Mouse (Mus musculus) megakaryocyte, embryonic 14.5 days (primary cell): ENCODE results near the gene Med6. TPM values are rescaled to one million over a fixed set of nuclear protein-coding genes. Genes with fewer than 3 reads are reported as not detected.
"Not testable (repeated sequence)": the region's sequence is repeated elsewhere in the genome, so short reads cannot be mapped to it uniquely, and the experiment has no call there.

Experiments
- H3K27me3 ChIP-seq: replicated peaks from 2 replicates; pipeline ENCODE3; 2012; ENCODE audit warnings: inconsistent platforms
- H3K36me3 ChIP-seq: replicated peaks from 2 replicates; pipeline ENCODE3; 2012; ENCODE audit warnings: low read length, inconsistent platforms, mixed read lengths
- H3K4me1 ChIP-seq: 2 replicates; pipeline ENCODE4 v1.6.1; 2012; ENCODE audit warnings: inconsistent platforms
- H3K4me3 ChIP-seq: replicated peaks from 2 replicates; pipeline ENCODE3; 2012; ENCODE audit warnings: moderate library complexity, mild to moderate bottlenecking, inconsistent platforms
- H3K9me3 ChIP-seq: 2 replicates; pipeline ENCODE4 v1.6.1; 2012; ENCODE audit warnings: inconsistent platforms
- FLI1 ChIP-seq: IDR thresholded peaks from 2 replicates; pipeline ENCODE4 v1.6.1; 2012; ENCODE audit warnings: low read length, inconsistent platforms, mixed read lengths
- GATA1 ChIP-seq: IDR thresholded peaks from 3 replicates; pipeline ENCODE4 v1.6.1; 2012; ENCODE audit warnings: mixed read lengths, low read length, inconsistent platforms, borderline replicate concordance
- polyA plus RNA-seq: library from polyadenylated mRNA; stranded (reverse); fragments of >175 nt; gene quantifications from 2 replicates; pipeline ENCODE4 v1.2.3, GENCODE M21; 2012; ENCODE audit warnings: low replicate concordance; ENCODE audit not compliant: insufficient read depth

The Med6 gene
- polyA plus RNA-seq, 1 experiment: 2.8 TPM

GRCm38 (mm10) chr12:81567931-81568330 is 26.9 kb downstream of the Med6 start:
- Histone ChIP-seq H3K27me3 (no peaks in the 10 kb centered on the region), H3K4me3 (no peak overlapping the region), H3K9me3 (no peaks in the 10 kb centered on the region), H3K4me1 (no peaks in the 10 kb centered on the region), H3K36me3 (peaks cover 25% of the 10 kb centered on the region)
- no peak for TF ChIP-seq FLI1
- no peak for TF ChIP-seq GATA1

DNA sequence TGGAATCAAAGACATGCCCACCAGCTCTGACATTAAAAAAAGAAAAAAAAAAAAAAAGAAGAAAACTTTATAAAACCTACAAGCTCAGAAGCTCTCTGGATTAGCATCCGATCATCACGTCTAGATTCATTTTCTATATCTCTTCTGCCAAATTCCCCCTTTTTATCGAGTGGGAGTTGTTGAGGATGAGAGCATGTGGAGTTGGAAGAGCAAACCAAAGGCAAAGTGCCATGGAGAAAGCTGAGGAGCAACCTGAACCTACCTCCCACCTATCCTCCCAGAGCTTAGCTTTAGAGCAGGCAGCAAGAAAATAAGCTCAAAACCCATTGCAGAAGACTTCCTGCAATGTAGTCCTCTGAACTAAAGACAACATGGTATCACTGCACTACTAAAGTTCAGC is 30.6 kb downstream of the Med6 start:
- Histone ChIP-seq H3K9me3 (no peaks in the 10 kb centered on the region), H3K4me1 (no peaks in the 10 kb centered on the region)
- TF ChIP-seq FLI1 (no peak), GATA1 (no peak)

GRCm38 (mm10) chr12:81549286-81549685 is 45.5 kb downstream of the Med6 start:
- Histone ChIP-seq H3K4me1 (peaks cover 15% of the 10 kb centered on the region), H3K27me3 (peaks cover 2% of the 10 kb centered on the region), H3K36me3 (no peaks in the 10 kb centered on the region), H3K9me3 (no peaks in the 10 kb centered on the region), H3K4me3 (no peak overlapping the region)
- no peak for TF ChIP-seq FLI1
- no peak for TF ChIP-seq GATA1

More for the DNA sequence above, 30.6 kb downstream of the Med6 start:
- Histone ChIP-seq H3K4me3 (no peak overlapping the region), H3K27me3 (no peaks in the 10 kb centered on the region), H3K36me3 (no peaks in the 10 kb centered on the region)

GRCm38 (mm10) chr12:81547163-81547562 is 47.6 kb downstream of the Med6 start:
- Histone ChIP-seq H3K4me3 (no peak overlapping the region), H3K36me3 (no peaks in the 10 kb centered on the region), H3K9me3 (no peaks in the 10 kb centered on the region), H3K27me3 (peaks cover 2% of the 10 kb centered on the region), H3K4me1 (peaks cover 19% of the 10 kb centered on the region)
- no peak for TF ChIP-seq FLI1
- no peak for TF ChIP-seq GATA1

DNA sequence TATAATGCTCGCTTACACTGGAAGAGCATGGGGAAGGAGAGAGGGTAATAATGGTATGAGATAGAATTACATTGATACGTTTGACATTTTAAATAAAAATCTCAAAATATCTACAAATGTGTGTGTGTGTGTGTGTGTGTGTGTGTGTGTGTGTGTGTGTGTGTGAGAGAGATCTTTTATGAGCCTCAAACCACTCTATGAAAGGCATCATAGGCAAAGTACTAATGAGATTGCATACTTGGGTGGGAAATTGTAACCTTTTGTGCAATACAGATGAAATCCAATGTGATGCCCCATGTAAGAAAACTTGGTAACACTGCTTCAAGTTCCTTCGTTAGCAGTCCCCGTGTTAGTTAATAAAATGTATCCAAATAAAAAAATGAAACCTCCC is 61.8 kb downstream of the Med6 start:
- no peak for TF ChIP-seq GATA1
- no peak for TF ChIP-seq FLI1
- H3K27me3 ChIP-seq: no peaks in the 10 kb centered on the region
- H3K4me1 ChIP-seq: peaks cover 15% of the 10 kb centered on the region
- H3K36me3 ChIP-seq: no peaks in the 10 kb centered on the region
- peak overlapping the region; percentile 97 for H3K4me3 ChIP-seq
- H3K9me3 ChIP-seq: no peaks in the 10 kb centered on the region

DNA sequence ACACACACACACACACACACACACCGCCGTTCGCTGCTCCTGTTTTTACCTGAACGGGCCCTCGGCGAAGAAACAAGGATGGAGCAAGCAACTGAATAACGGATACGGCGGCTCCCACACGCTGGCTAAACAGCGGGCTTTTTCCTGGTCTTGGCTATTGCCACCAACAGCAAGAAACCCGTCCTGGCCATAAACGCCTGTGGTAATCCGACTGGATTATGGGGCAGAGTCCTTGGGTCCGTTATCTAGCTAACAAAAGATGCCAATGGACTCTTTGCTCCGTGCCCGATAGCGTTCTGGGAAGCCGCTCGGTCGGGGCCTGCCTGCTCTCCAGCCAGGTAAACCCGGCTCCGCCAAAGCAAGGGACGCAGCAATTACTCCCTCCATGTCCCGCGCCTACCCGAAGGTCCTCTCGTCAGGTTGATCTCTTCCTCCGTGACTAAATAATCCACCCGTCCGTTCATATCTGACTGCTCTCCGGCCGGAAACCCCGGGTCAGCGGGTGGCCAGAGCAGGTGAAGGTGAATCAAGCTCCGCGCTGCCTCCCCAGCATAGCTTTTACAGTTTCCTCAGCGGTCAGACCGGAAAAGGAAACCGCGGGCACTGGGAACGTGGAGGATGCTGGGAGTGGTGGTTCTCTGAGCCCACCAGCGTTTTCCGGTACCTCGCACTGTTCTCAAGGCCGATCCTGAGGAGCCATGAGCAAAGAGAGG is 62.3 kb downstream of the Med6 start, which contains the start of the genes Gm20498 and Synj2bp:
Gene Gm20498, minus strand, starts transcription at position 590 of the 713 bp plus-strand sequence.
Gene Synj2bp, minus strand, starts transcription at position 596 of the 713 bp plus-strand sequence.
- H3K27me3 ChIP-seq: no peaks in the 10 kb centered on the region
- H3K4me3 ChIP-seq: peak within 1 kb of the TSS; percentile 97
- TF ChIP-seq FLI1: peak; percentile 51; the same call in 1 of the 2 replicates
- no peak for TF ChIP-seq GATA1
- peaks cover 15% of the 10 kb centered on the region for H3K4me1 ChIP-seq
- H3K9me3 ChIP-seq: no peaks in the 10 kb centered on the region
- no peaks in the 10 kb centered on the region for H3K36me3 ChIP-seq

DNA sequence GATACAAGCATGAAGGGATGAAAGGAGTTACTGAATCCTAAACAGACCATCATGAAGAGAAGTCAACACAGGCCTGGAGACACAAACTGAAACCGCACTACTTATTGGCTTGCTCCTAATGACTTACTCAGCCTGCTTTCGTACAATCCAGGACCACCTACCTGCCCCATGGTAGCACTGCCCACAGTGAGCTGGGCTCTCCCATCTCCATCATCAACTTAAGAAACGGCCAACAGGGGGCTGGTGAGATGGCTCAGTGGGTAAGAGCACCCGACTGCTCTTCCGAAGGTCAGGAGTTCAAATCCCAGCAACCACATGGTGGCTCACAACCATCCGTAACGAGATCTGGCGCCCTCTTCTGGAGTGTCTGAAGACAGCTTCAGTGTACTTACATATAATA is 64.2 kb downstream of the Med6 start:
- peaks cover 25% of the 10 kb centered on the region for H3K4me1 ChIP-seq
- H3K9me3 ChIP-seq, H3K27me3 ChIP-seq, H3K4me3 ChIP-seq, H3K36me3 ChIP-seq: not testable (repeated sequence)

Other genes with a start within 250 kb of the Med6 start
- not detected in 2 replicates for gene Gm4787, start 215.5 kb downstream of the Med6 start, polyA plus RNA-seq
- gene Adam4, start 173.1 kb downstream of the Med6 start, polyA plus RNA-seq: 0.03 TPM in 1 of 2 replicates, not detected in the other
- 5.6 and 18.0 TPM in 2 replicates for gene Cox16, start 109.9 kb downstream of the Med6 start, polyA plus RNA-seq
- 28.3 TPM in 1 of 2 replicates, not detected in the other for gene Gm20498, start 62.1 kb downstream of the Med6 start, polyA plus RNA-seq
- gene Synj2bp, start 62.1 kb downstream of the Med6 start, polyA plus RNA-seq: 1.2 TPM in 1 of 2 replicates, not detected in the other
- gene Adam21, start 26.5 kb downstream of the Med6 start, polyA plus RNA-seq: not detected in 2 replicates
- 3.1 and 3.7 TPM in 2 replicates for gene Ttc9, start 36.2 kb upstream of the Med6 start, polyA plus RNA-seq
- 0.48 TPM in 1 of 2 replicates, not detected in the other for gene Map3k9, start 186.2 kb upstream of the Med6 start, polyA plus RNA-seq